Mouse (Mus musculus) lung, adult 2 months (tissue): ENCODE measurements around the gene Cacng4. TPM values are rescaled to one million over a fixed set of nuclear protein-coding genes. Genes with fewer than 3 reads are reported as not detected.

Experiments
- DNase-seq: peaks from one replicate; pipeline ENCODE4 v3.0.0; 2022
- H3K4me1 ChIP-seq: fragments of 200-500 bp; 2 replicates; pipeline ENCODE4 v1.6.1; 2011; ENCODE audit warnings: low read length; ENCODE audit not compliant: control insufficient read depth, insufficient read depth
- H3K4me3 ChIP-seq: fragments of 200-500 bp; replicated peaks from 2 replicates; pipeline ENCODE3; 2011; ENCODE audit warnings: low read depth, mild to moderate bottlenecking, control low read depth, low read length; ENCODE audit errors: extremely low read depth
- CTCF ChIP-seq: fragments of 200-500 bp; IDR thresholded peaks from 2 replicates; pipeline ENCODE4 v1.5.1; 2011; ENCODE audit warnings: mild to moderate bottlenecking, low read length, control low read depth; ENCODE audit not compliant: insufficient read depth
- POLR2A ChIP-seq: fragments of 200-500 bp; IDR thresholded peaks from 2 replicates; pipeline ENCODE4 v1.6.1; 2011; ENCODE audit warnings: low read depth, mild to moderate bottlenecking, control low read depth, low read length, borderline replicate concordance; ENCODE audit errors: extremely low read depth
- WGBS: fragments of 180-500 bp; shearing (Covaris S2); methylation state at CpG from one replicate; pipeline ENCODE4 v1.1.7; 2018; 5-methylcytosine and 5-hydroxymethylcytosine counted together
- polyA plus RNA-seq: library from polyadenylated mRNA; depleted of rRNA; stranded (reverse); fragments of >200 nt; gene quantifications from 2 replicates; pipeline ENCODE4 v1.2.3, GENCODE M21; 2012

The Cacng4 gene
- polyA plus RNA-seq, 1 experiment, result 0.25 TPM

GRCm38 (mm10) chr11:107778859-107779258 is 15.5 kb downstream of the Cacng4 start:
- 83% methylated on average over 9 of the region's 9 CpGs for WGBS
- TF ChIP-seq CTCF, result no peak
- no peak for TF ChIP-seq POLR2A
- no peaks in the 10 kb centered on the region for H3K4me1 ChIP-seq
- DNase-seq, result no peak
- no peak overlapping the region for H3K4me3 ChIP-seq

GRCm38 (mm10) chr11:107777487-107777886 is 16.9 kb downstream of the Cacng4 start:
- 44% methylated on average over 12 of the region's 12 CpGs for WGBS
- no peaks in the 10 kb centered on the region for H3K4me1 ChIP-seq
- DNase-seq, result no peak
- TF ChIP-seq CTCF, result no peak
- TF ChIP-seq POLR2A, result no peak
- H3K4me3 ChIP-seq, result no peak overlapping the region

- TF ChIP-seq CTCF (no peak), POLR2A (no peak)
- Histone ChIP-seq H3K4me3 (no peak overlapping the region), H3K4me1 (no peaks in the 10 kb centered on the region)
- 61% methylated on average over 8 of the region's 8 CpGs for WGBS
- no peak for DNase-seq
Measured at GRCm38 (mm10) chr11:107773312-107773711, 21.0 kb downstream of the Cacng4 start.

- WGBS, result 64% methylated on average over 6 of the region's 6 CpGs
- DNase-seq, result no peak
- no peak overlapping the region for H3K4me3 ChIP-seq
- H3K4me1 ChIP-seq, result no peaks in the 10 kb centered on the region
- TF ChIP-seq POLR2A (no peak), CTCF (no peak)
Measured at GRCm38 (mm10) chr11:107772002-107772401, 22.4 kb downstream of the Cacng4 start.

- TF ChIP-seq CTCF (no peak), POLR2A (no peak)
- 83% methylated on average over 8 of the region's 8 CpGs for WGBS
- H3K4me3 ChIP-seq, result no peak overlapping the region
- no peaks in the 10 kb centered on the region for H3K4me1 ChIP-seq
- no peak for DNase-seq
Measured at GRCm38 (mm10) chr11:107768361-107768760, 26.0 kb downstream of the Cacng4 start.

GRCm38 (mm10) chr11:107766932-107767331 is 27.4 kb downstream of the Cacng4 start:
- Histone ChIP-seq H3K4me3 (no peak overlapping the region), H3K4me1 (no peaks in the 10 kb centered on the region)
- TF ChIP-seq CTCF, result no peak
- TF ChIP-seq POLR2A, result no peak
- WGBS, result 81% methylated on average over 12 of the region's 12 CpGs
- no peak for DNase-seq

- no peak for DNase-seq
- WGBS, result 47% methylated on average over 8 of the region's 8 CpGs
- Histone ChIP-seq H3K4me1 (no peaks in the 10 kb centered on the region), H3K4me3 (no peak overlapping the region)
- TF ChIP-seq CTCF (no peak), POLR2A (no peak)
Measured at GRCm38 (mm10) chr11:107762688-107763460, 31.5 kb downstream of the Cacng4 start.

- no peak overlapping the region for H3K4me3 ChIP-seq
- H3K4me1 ChIP-seq, result no peaks in the 10 kb centered on the region
- TF ChIP-seq POLR2A (no peak), CTCF (no peak)
- DNase-seq, result no peak
- WGBS, result 37% methylated on average over 10 of the region's 10 CpGs
Measured at GRCm38 (mm10) chr11:107761790-107762500, 32.4 kb downstream of the Cacng4 start.

GRCm38 (mm10) chr11:107760001-107760400 is 34.4 kb downstream of the Cacng4 start:
- TF ChIP-seq CTCF, result no peak
- TF ChIP-seq POLR2A, result no peak
- no peak for DNase-seq
- Histone ChIP-seq H3K4me3 (no peak overlapping the region), H3K4me1 (no peaks in the 10 kb centered on the region)
- 64% methylated on average over 10 of the region's 10 CpGs for WGBS
